Mouse (Mus musculus): ENCODE measurements around the gene Traf5. TPM values are rescaled to one million over a fixed set of nuclear protein-coding genes. Genes with fewer than 3 reads are reported as not detected.
A peak's percentile ranks its signal among the peaks of the same experiment; 100 is the strongest.

Traf5 gene
- polyA plus RNA-seq (2014; fragmentation: Nextera tagmentation; extraction: Ambion mirVana): 21.3 and 26.0 TPM in 2 replicates

DNA sequence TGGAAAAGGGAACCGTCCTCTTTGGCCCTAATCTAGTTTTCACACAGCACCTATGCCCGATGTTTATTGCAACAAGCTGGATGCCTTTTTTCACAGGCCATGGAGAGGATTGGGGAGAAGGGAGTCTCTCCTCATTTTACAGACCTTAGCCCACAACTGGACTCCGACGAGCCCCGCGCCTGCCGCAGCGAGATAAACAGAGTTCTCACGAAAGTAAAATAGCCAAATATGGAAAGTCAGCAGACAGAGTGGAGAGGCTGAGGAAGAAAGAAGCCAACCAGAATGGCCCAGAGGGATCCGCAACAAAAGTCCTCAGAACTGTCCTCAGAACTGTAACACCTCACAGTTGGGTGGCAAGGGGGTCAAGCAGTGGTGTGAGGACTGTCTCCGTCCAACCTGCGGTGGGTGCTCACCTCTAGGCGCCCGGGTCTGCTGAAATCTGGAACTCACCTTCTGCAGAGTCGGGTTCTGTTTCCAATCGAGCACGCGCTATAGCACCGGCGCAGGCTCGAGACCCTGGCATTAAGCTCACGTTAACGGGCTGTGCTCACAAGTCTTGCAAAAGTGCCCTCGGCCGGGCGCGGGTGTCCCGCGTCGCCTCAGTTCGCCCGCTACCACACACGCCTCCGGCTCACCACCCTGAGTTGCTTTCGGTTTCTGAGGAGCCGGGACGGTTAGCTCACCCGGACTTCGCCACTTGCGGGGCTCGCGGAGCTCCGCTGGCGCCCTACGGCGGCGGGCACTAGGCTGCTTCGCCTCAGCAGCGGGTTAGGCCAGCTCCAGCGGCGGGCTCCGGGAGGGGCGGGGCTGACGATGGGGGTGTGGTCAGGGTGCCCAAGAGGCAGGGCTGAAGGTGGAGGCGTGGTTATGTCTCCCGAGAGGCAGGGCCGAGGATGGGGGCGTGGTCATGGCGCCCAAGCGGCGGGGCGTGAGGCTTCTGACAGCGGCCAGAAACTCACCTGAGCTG lies at the start of gene Traf5:
Traf5 (minus strand) TSS at position 754 of the 967 bp plus-strand sequence.
- Histone ChIP-seq H3K4me2 (ENCODE audit: low read length) (peak within 1 kb of the TSS; percentile 94), H3K9me3 (ENCODE audit: control insufficient read depth, low read length) (no peaks in the 10 kb centered on the region), H3K36me3 (ENCODE audit: control insufficient read depth, insufficient read depth, low read length) (no peaks in the 10 kb centered on the region), H3K27ac (ENCODE audit: low read depth) (peak within 1 kb of the TSS; percentile 87), H3K4me3 (ENCODE audit: low read depth, low read length) (peak within 1 kb of the TSS; percentile 72), H3K27me3 (replicated peaks; ENCODE audit: control insufficient read depth, insufficient read depth, low read length) (no peaks in the 10 kb centered on the region), H3K4me1 (replicated peaks; ENCODE audit: control insufficient read depth, insufficient read depth, low read length) (peaks cover 21% of the 10 kb centered on the region), H3K9ac (ENCODE audit: low read length) (peak within 1 kb of the TSS; percentile 87)
- DNase-seq (ENCODE audit: low spot score) (peak; percentile 98), ATAC-seq (replicated peaks; ENCODE audit: low FRiP score, low TSS enrichment, low read depth) (peak; percentile 97)
- WGBS: 2% methylated on average over 63 of the region's 63 CpGs

DNA sequence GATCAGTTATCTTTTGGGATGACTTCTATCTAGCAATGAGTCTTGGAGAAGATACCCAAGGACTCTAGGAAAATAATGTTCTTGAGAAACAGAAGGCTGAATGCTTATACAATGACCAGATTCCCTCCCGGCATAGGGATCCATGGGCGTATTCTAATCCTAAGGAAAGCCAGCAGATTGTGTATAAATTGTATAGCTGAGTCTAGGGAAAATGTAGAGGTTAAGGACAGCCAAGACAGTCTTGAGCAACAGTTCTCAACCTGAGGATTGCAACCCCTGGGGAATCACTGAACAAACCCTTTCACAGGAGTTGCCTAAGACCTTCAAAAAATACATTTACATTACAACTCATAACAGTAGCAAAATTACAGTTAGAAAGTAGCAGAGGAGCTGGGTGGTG lies 48.0 kb upstream of the Traf5 start:
- Histone ChIP-seq H3K4me2 (ENCODE audit: low read length) (no peak overlapping the region), H3K4me3 (ENCODE audit: low read depth, low read length) (no peak overlapping the region), H3K9ac (ENCODE audit: low read length) (no peak overlapping the region), H3K36me3 (ENCODE audit: control insufficient read depth, insufficient read depth, low read length) (no peaks in the 10 kb centered on the region), H3K9me3 (ENCODE audit: control insufficient read depth, low read length) (no peaks in the 10 kb centered on the region), H3K4me1 (replicated peaks; ENCODE audit: control insufficient read depth, insufficient read depth, low read length) (peaks cover 17% of the 10 kb centered on the region; the same call in 1 of the 2 replicates), H3K27ac (ENCODE audit: low read depth) (no peak overlapping the region), H3K27me3 (replicated peaks; ENCODE audit: control insufficient read depth, insufficient read depth, low read length) (no peaks in the 10 kb centered on the region)
- DNase-seq (ENCODE audit: low spot score) (no peak), ATAC-seq (replicated peaks; ENCODE audit: low FRiP score, low TSS enrichment, low read depth) (no peak)
- WGBS: 96% methylated on average over 2 of the region's 2 CpGs

DNA sequence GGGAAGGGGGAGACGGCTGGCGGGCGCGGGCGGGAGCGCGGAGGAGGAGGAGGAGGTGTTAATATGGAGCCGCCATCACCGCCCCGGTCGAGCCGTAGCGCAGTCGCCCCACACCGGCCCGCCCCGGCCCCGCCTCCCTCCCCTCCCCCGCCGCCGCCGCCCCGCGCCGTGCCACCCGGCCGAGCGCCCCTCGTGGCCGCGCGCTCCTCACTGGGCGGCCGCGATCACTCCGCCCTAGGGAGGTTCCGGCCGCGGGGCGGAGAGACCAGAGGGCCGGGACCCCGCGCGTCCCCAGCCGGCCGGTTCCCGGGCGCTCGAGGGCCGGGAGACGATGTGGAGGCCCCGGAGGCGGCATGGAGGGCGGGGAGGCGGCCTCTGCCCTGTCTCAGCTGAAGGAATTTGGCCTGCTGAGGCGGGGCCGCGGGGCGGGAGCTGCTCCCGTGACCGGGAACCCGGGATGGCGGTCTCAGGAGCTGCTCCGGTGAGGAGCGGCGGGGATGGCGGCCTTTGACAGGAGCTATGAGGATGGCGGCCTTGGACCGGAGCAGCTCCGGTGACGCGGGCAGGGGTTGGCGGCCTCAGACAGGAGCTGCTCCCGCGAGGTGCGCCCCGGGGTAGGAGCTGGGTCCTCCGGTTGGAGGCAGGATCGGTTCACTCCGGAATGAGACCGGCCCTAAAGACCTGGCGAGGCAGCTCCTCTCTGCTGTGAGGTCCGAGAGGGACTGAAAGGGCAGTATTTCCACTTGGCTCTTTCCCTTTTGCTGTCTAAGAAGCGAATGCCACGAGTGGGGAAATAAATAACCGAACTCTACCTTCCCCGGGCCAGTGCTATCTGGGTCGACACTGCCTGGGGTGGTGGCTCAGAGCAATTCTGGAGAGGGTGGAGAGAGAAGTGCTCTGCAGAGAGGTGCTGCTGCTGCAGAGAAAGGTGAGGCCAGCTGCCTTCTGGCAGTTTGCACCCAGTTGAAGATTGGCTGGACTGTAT lies 45.9 kb upstream of the Traf5 start, which contains the start of gene Rcor3:
Rcor3 (minus strand) TSS at position 137 of the 985 bp plus-strand sequence.
- Histone ChIP-seq H3K9me3 (ENCODE audit: control insufficient read depth, low read length) (no peaks in the 10 kb centered on the region), H3K4me1 (replicated peaks; ENCODE audit: control insufficient read depth, insufficient read depth, low read length) (peaks cover 18% of the 10 kb centered on the region; the same call in 1 of the 2 replicates), H3K4me3 (ENCODE audit: low read depth, low read length) (peak within 1 kb of the TSS; percentile 79), H3K27ac (ENCODE audit: low read depth) (peak within 1 kb of the TSS; percentile 88), H3K36me3 (ENCODE audit: control insufficient read depth, insufficient read depth, low read length) (no peaks in the 10 kb centered on the region), H3K27me3 (replicated peaks; ENCODE audit: control insufficient read depth, insufficient read depth, low read length) (no peaks in the 10 kb centered on the region), H3K4me2 (ENCODE audit: low read length) (peak within 1 kb of the TSS; percentile 69), H3K9ac (ENCODE audit: low read length) (peak within 1 kb of the TSS; percentile 67)
- under 1% methylated on average over 52 of the region's 88 CpGs for WGBS
- peak; percentile 89 for DNase-seq (ENCODE audit: low spot score)
- peak; percentile 84 for ATAC-seq (replicated peaks; ENCODE audit: low FRiP score, low TSS enrichment, low read depth)

DNA sequence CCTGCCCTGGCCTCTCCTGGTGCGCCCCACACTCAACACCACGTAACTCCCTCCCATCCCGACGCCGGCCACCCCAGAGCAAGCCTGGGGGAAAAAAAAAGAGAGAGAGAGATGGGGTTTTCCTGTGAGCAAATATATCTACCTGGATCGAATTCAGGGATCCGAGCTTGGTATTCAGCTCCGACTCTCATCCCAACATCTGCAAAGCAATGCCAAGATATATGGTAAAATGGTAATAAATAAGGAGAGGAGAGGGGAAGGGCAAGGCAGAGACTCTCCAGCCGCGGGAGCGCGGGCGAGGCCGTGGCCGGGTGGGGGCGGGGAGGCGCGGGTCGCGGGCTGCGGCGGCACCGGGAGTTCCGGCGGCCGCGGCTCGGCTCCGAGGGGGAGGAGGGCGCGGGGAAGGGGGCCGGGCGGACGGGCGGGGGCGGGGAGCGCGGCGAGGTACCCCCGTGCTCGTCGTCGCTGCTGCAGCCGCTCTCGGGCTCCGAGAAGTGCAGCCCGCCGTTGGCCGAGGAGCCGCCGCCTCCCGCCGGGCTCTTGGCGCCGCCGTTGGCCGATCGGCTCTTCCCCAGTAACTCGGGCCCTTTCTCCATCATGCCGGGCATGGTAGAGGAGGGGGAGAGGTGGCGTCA lies 45.0 kb upstream of the Traf5 start:
- peak; percentile 87 for DNase-seq (ENCODE audit: low spot score)
- Histone ChIP-seq H3K4me1 (replicated peaks; ENCODE audit: control insufficient read depth, insufficient read depth, low read length) (peaks cover 18% of the 10 kb centered on the region; the same call in 1 of the 2 replicates), H3K9me3 (ENCODE audit: control insufficient read depth, low read length) (no peaks in the 10 kb centered on the region), H3K4me3 (ENCODE audit: low read depth, low read length) (peak overlapping the region; percentile 79), H3K9ac (ENCODE audit: low read length) (peak overlapping the region; percentile 67), H3K27me3 (replicated peaks; ENCODE audit: control insufficient read depth, insufficient read depth, low read length) (no peaks in the 10 kb centered on the region), H3K36me3 (ENCODE audit: control insufficient read depth, insufficient read depth, low read length) (no peaks in the 10 kb centered on the region), H3K27ac (ENCODE audit: low read depth) (peak overlapping the region; percentile 88), H3K4me2 (ENCODE audit: low read length) (peak overlapping the region; percentile 69)
- peak; percentile 37 for ATAC-seq (replicated peaks; ENCODE audit: low FRiP score, low TSS enrichment, low read depth)
- 2% methylated on average over 19 of the region's 61 CpGs for WGBS

DNA sequence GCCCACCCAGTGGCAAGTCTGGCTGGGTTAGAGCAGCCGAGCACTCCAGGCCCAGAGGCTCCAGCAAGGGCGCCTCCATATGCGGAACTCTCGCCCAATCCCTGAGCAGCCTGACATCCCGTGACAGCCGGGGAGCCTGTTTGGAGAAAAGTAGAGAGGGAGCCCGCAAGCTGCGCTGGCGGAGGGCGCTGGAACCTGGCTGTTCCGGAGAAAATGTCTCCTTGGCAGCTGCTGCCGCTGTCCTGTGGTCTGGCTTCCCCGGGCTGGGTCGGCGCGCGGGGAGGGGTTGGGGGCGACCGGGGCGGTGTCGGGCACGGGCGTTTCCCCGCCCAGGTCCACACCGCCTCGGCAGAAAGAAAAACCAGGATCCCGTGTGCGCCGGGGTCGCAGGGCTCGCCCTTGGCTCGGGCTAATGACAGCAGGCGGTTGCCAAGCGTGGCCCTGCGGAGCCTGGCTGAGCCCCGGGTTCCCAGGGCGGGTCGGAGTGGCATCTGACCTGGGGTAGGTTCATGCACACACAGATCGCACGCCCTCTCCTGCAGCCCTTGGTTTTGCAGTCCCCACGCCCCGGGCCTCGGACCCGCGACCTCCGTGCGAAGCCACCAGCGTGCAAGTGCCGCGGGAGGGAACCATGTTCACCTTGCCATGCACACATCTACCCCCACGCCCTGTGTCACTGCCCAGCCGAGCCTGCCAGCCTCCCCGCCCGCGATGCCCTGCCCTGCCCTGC lies 44.4 kb upstream of the Traf5 start:
- Histone ChIP-seq H3K36me3 (ENCODE audit: control insufficient read depth, insufficient read depth, low read length) (no peaks in the 10 kb centered on the region), H3K4me3 (ENCODE audit: low read depth, low read length) (peak overlapping the region; percentile 79), H3K27me3 (replicated peaks; ENCODE audit: control insufficient read depth, insufficient read depth, low read length) (no peaks in the 10 kb centered on the region), H3K9me3 (ENCODE audit: control insufficient read depth, low read length) (no peaks in the 10 kb centered on the region), H3K9ac (ENCODE audit: low read length) (peak overlapping the region; percentile 67), H3K4me2 (ENCODE audit: low read length) (peak overlapping the region; percentile 69), H3K27ac (ENCODE audit: low read depth) (peak overlapping the region; percentile 88), H3K4me1 (replicated peaks; ENCODE audit: control insufficient read depth, insufficient read depth, low read length) (peaks cover 18% of the 10 kb centered on the region; the same call in 1 of the 2 replicates)
- under 1% methylated on average over 51 of the region's 55 CpGs for WGBS
- DNase-seq (ENCODE audit: low spot score) (peak; percentile 86), ATAC-seq (replicated peaks; ENCODE audit: low FRiP score, low TSS enrichment, low read depth) (peak; percentile 83)

DNA sequence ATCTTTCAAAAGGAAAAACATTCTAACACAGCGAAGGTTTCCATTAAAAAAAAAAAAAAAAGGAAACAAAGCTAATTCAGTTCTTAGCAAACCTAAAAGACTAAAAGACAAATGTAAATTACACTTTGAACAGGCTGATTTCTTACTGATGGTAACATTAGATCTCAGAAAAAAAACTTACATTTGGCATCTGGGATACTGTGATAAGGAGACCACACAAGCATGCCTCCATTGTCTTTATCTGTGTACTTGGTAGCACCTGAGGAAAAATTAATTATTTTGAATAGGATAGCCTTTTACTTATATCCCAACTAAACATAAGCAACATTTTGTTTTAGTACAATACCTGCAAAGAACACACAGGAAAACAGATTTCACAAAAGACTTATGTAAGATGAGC lies 37.8 kb upstream of the Traf5 start:
- H3K4me1 ChIP-seq (replicated peaks; ENCODE audit: control insufficient read depth, insufficient read depth, low read length): 0 out of 2 replicates have a peak, but pooled peaks cover under 1% of the 10 kb centered on the region

DNA sequence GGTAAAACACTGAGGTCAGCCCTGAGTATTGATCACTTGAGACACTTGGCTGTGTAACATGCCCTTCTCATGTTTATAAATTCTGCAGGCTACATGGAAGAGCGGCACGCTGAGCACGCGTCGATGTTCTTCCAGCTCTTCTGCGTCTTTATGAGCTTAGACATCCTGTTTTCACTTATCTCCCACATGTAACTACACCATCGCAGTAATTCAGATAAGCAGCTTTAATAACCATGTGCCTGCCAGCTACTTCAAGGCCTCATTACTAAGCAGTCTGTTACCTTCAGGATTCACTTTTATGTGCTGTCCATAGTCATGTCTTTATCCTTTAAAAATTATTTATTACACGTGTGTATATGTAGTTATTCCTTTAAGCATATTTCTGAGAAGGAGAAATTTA lies 36.0 kb upstream of the Traf5 start:
- H3K4me3 ChIP-seq (ENCODE audit: low read depth, low read length): no peak overlapping the region
- H3K27ac ChIP-seq (ENCODE audit: low read depth): no peak overlapping the region
- ATAC-seq (replicated peaks; ENCODE audit: low FRiP score, low TSS enrichment, low read depth) (no peak), DNase-seq (ENCODE audit: low spot score) (no peak)
- no peaks in the 10 kb centered on the region for H3K9me3 ChIP-seq (ENCODE audit: control insufficient read depth, low read length)
- no peaks in the 10 kb centered on the region for H3K27me3 ChIP-seq (replicated peaks; ENCODE audit: control insufficient read depth, insufficient read depth, low read length)
- WGBS: 89% methylated on average over 8 of the region's 8 CpGs
- no peak overlapping the region for H3K4me2 ChIP-seq (ENCODE audit: low read length)
- H3K36me3 ChIP-seq (ENCODE audit: control insufficient read depth, insufficient read depth, low read length): peaks cover 44% of the 10 kb centered on the region
- no peak overlapping the region for H3K9ac ChIP-seq (ENCODE audit: low read length)
- no peaks in the 10 kb centered on the region for H3K4me1 ChIP-seq (replicated peaks; ENCODE audit: control insufficient read depth, insufficient read depth, low read length)

More for the DNA sequence above, 37.8 kb upstream of the Traf5 start:
- DNase-seq (ENCODE audit: low spot score): no peak
- Histone ChIP-seq H3K36me3 (ENCODE audit: control insufficient read depth, insufficient read depth, low read length) (peaks cover 29% of the 10 kb centered on the region), H3K4me3 (ENCODE audit: low read depth, low read length) (no peak overlapping the region), H3K4me2 (ENCODE audit: low read length) (no peak overlapping the region), H3K9me3 (ENCODE audit: control insufficient read depth, low read length) (no peaks in the 10 kb centered on the region), H3K9ac (ENCODE audit: low read length) (no peak overlapping the region), H3K27me3 (replicated peaks; ENCODE audit: control insufficient read depth, insufficient read depth, low read length) (no peaks in the 10 kb centered on the region), H3K27ac (ENCODE audit: low read depth) (no peak overlapping the region)
- no peak for ATAC-seq (replicated peaks; ENCODE audit: low FRiP score, low TSS enrichment, low read depth)
- 97% methylated on average over 1 of the region's 1 CpGs for WGBS
